Mouse (Mus musculus): ENCODE results near the gene Gtf2ird1.

Gene Gtf2ird1

GRCm38 (mm10) chr5:134445208-134445831 lies 11.2 kb downstream of the Gtf2ird1 start:
- no peak for DNase-seq (ENCODE audit: low spot score)

- DNase-seq (ENCODE audit: low spot score), result no peak
These were observed 12.0 kb downstream of the Gtf2ird1 start for GRCm38 (mm10) chr5:134444473-134444872.

- DNase-seq (ENCODE audit: low spot score), result no peak
These were observed 14.4 kb downstream of the Gtf2ird1 start for GRCm38 (mm10) chr5:134442066-134442465.

GRCm38 (mm10) chr5:134441105-134441504 lies 15.4 kb downstream of the Gtf2ird1 start:
- DNase-seq (ENCODE audit: low spot score), result no peak

- DNase-seq (ENCODE audit: low spot score), result peak; percentile 62
These were observed 16.4 kb downstream of the Gtf2ird1 start for GRCm38 (mm10) chr5:134440098-134440497.

- no peak for DNase-seq (ENCODE audit: low spot score)
These were observed 17.0 kb downstream of the Gtf2ird1 start for GRCm38 (mm10) chr5:134439481-134439880.

GRCm38 (mm10) chr5:134438676-134439425 lies 17.7 kb downstream of the Gtf2ird1 start:
- DNase-seq (ENCODE audit: low spot score), result no peak

- peak; percentile 83 for DNase-seq (ENCODE audit: low spot score)
These were observed 19.1 kb downstream of the Gtf2ird1 start for GRCm38 (mm10) chr5:134437459-134437827.

GRCm38 (mm10) chr5:134436782-134437458 lies 19.6 kb downstream of the Gtf2ird1 start:
- DNase-seq (ENCODE audit: low spot score), result no peak

- DNase-seq (ENCODE audit: low spot score), result peak; percentile 73
These were observed 20.6 kb downstream of the Gtf2ird1 start for GRCm38 (mm10) chr5:134435836-134436331.

GRCm38 (mm10) chr5:134433137-134433536 lies 23.4 kb downstream of the Gtf2ird1 start:
- DNase-seq (ENCODE audit: low spot score), result no peak

- DNase-seq (ENCODE audit: low spot score), result no peak
These were observed 26.4 kb downstream of the Gtf2ird1 start for GRCm38 (mm10) chr5:134430087-134430486.

GRCm38 (mm10) chr5:134427664-134428063 lies 28.9 kb downstream of the Gtf2ird1 start:
- no peak for DNase-seq (ENCODE audit: low spot score)

- DNase-seq (ENCODE audit: low spot score), result no peak
These were observed 30.9 kb downstream of the Gtf2ird1 start for GRCm38 (mm10) chr5:134425601-134426000.

- peak; percentile 57 for DNase-seq (ENCODE audit: low spot score)
These were observed 32.6 kb downstream of the Gtf2ird1 start for GRCm38 (mm10) chr5:134423930-134424329.

- DNase-seq (ENCODE audit: low spot score), result no peak
These were observed 33.1 kb downstream of the Gtf2ird1 start for GRCm38 (mm10) chr5:134423372-134423771.

GRCm38 (mm10) chr5:134422265-134422925 lies 34.1 kb downstream of the Gtf2ird1 start:
- no peak for DNase-seq (ENCODE audit: low spot score)

- DNase-seq (ENCODE audit: low spot score), result peak; percentile 62
These were observed 35.5 kb downstream of the Gtf2ird1 start for GRCm38 (mm10) chr5:134421061-134421460.

- no peak for DNase-seq (ENCODE audit: low spot score)
These were observed 36.8 kb downstream of the Gtf2ird1 start for GRCm38 (mm10) chr5:134419700-134420099.

GRCm38 (mm10) chr5:134418315-134419074 lies 38.0 kb downstream of the Gtf2ird1 start:
- DNase-seq (ENCODE audit: low spot score), result peak; percentile 65

- no peak for DNase-seq (ENCODE audit: low spot score)
These were observed 44.2 kb downstream of the Gtf2ird1 start for GRCm38 (mm10) chr5:134412341-134412740.

Data from ovary, adult 18-20 months (tissue).